Mouse (Mus musculus) neural tube, embryonic 15.5 days (tissue): ENCODE data around the gene Bri3bp. TPM values are rescaled to one million over a fixed set of nuclear protein-coding genes. Genes with fewer than 3 reads are reported as not detected.

Experiments used
- ATAC-seq: fragments of 200-750 bp; cut with Nextera tagmentation; 2 replicates; pipeline ENCODE4 v1.8.0; 2017; ENCODE audit warnings: mild to moderate bottlenecking, moderate TSS enrichment, moderate library complexity; ENCODE audit not compliant: low FRiP score
- H3K27ac ChIP-seq: fragments of 300-500 bp; sonication (generic); replicated peaks from 2 replicates; pipeline ENCODE4 v1.5.1; 2015; ENCODE audit warnings: mild to moderate bottlenecking, inconsistent platforms
- H3K27me3 ChIP-seq: fragments of 300-500 bp; sonication (generic); replicated peaks from 2 replicates; pipeline ENCODE4 v1.6.1; 2015; ENCODE audit warnings: inconsistent platforms
- H3K36me3 ChIP-seq: fragments of 300-500 bp; sonication (generic); 2 replicates; pipeline ENCODE4 v1.6.1; 2015; ENCODE audit warnings: inconsistent platforms
- H3K4me1 ChIP-seq: fragments of 300-500 bp; sonication (generic); 2 replicates; pipeline ENCODE4 v1.6.1; 2015; ENCODE audit warnings: inconsistent platforms
- H3K4me2 ChIP-seq: fragments of 300-500 bp; sonication (generic); 2 replicates; pipeline ENCODE4 v1.6.1; 2015; ENCODE audit warnings: inconsistent platforms, mild to moderate bottlenecking, moderate library complexity
- H3K4me3 ChIP-seq: fragments of 300-500 bp; sonication (generic); replicated peaks from 2 replicates; pipeline ENCODE4 v1.5.1; 2015; ENCODE audit warnings: mild to moderate bottlenecking, inconsistent platforms
- H3K9ac ChIP-seq: fragments of 300-500 bp; sonication (generic); replicated peaks from 2 replicates; pipeline ENCODE4 v1.6.1; 2015; ENCODE audit warnings: mild to moderate bottlenecking, inconsistent platforms
- H3K9me3 ChIP-seq: fragments of 300-500 bp; sonication (generic); replicated peaks from 2 replicates; pipeline ENCODE4 v1.6.1; 2016; ENCODE audit warnings: inconsistent platforms
- WGBS: fragments of 180-500 bp; shearing (Covaris S2); methylation state at CpG from one replicate; pipeline ENCODE4 v1.1.7; 2015; ENCODE audit warnings: mixed read lengths; 5-methylcytosine and 5-hydroxymethylcytosine counted together
- polyA plus RNA-seq: library from polyadenylated mRNA; unstranded; fragments of >200 nt; fragmentation: Nextera tagmentation; extraction: Ambion mirVana; gene quantifications from 2 replicates; pipeline ENCODE4 v1.2.1, GENCODE M21; 2015

Bri3bp gene
- polyA plus RNA-seq, 1 experiment from 2014 or later = 37.3 TPM

GRCm38 (mm10) chr5:125476799-125477198, 35.4 kb downstream of the Bri3bp start:
- ATAC-seq = no peak
- Histone ChIP-seq H3K36me3 (0 out of 2 replicates have a peak, but pooled peaks cover 6% of the 10 kb centered on the region), H3K4me2 (peak overlapping the region; percentile 89), H3K4me3 (peak overlapping the region; percentile 95), H3K9ac (peak overlapping the region; percentile 91), H3K27me3 (no peaks in the 10 kb centered on the region), H3K9me3 (no peaks in the 10 kb centered on the region), H3K4me1 (peaks cover 51% of the 10 kb centered on the region), H3K27ac (0 out of 2 replicates have a peak overlapping the region, but pooled peaks have one; percentile 89)
- 67% methylated on average over 7 of the region's 7 CpGs for WGBS

GRCm38 (mm10) chr5:125477533-125477932, 36.2 kb downstream of the Bri3bp start:
- WGBS = 64% methylated on average over 7 of the region's 7 CpGs
- ATAC-seq = no peak
- Histone ChIP-seq H3K9ac (peak overlapping the region; percentile 91; the same call in 1 of the 2 replicates), H3K9me3 (no peaks in the 10 kb centered on the region), H3K27ac (no peak overlapping the region), H3K36me3 (peaks cover 7% of the 10 kb centered on the region), H3K4me1 (peaks cover 51% of the 10 kb centered on the region), H3K4me2 (peak overlapping the region; percentile 89), H3K4me3 (peak overlapping the region; percentile 95), H3K27me3 (no peaks in the 10 kb centered on the region)

- peaks cover 51% of the 10 kb centered on the region for H3K4me1 ChIP-seq
- H3K36me3 ChIP-seq = peaks cover 12% of the 10 kb centered on the region
- no peaks in the 10 kb centered on the region for H3K9me3 ChIP-seq
- H3K27me3 ChIP-seq = no peaks in the 10 kb centered on the region
- H3K4me3 ChIP-seq = peak overlapping the region; percentile 95; the same call in 1 of the 2 replicates
- no peak overlapping the region for H3K27ac ChIP-seq
- WGBS = 83% methylated on average over 7 of the region's 7 CpGs
- H3K9ac ChIP-seq = no peak overlapping the region
- no peak for ATAC-seq
- peak overlapping the region; percentile 89 for H3K4me2 ChIP-seq
These were observed 36.7 kb downstream of the Bri3bp start for GRCm38 (mm10) chr5:125478037-125478436.

GRCm38 (mm10) chr5:125479376-125479775, 38.0 kb downstream of the Bri3bp start:
- 91% methylated on average over 3 of the region's 3 CpGs for WGBS
- peaks cover 51% of the 10 kb centered on the region for H3K4me1 ChIP-seq
- H3K4me3 ChIP-seq = no peak overlapping the region
- peaks cover 19% of the 10 kb centered on the region for H3K36me3 ChIP-seq
- H3K9me3 ChIP-seq = no peaks in the 10 kb centered on the region
- H3K9ac ChIP-seq = no peak overlapping the region
- no peaks in the 10 kb centered on the region for H3K27me3 ChIP-seq
- no peak for ATAC-seq
- no peak overlapping the region for H3K4me2 ChIP-seq
- no peak overlapping the region for H3K27ac ChIP-seq

GRCm38 (mm10) chr5:125480434-125481231, 39.3 kb downstream of the Bri3bp start:
- no peak for ATAC-seq
- Histone ChIP-seq H3K27ac (no peak overlapping the region), H3K9me3 (no peaks in the 10 kb centered on the region), H3K36me3 (peaks cover 31% of the 10 kb centered on the region), H3K27me3 (no peaks in the 10 kb centered on the region), H3K9ac (no peak overlapping the region), H3K4me1 (peaks cover 45% of the 10 kb centered on the region), H3K4me2 (no peak overlapping the region), H3K4me3 (no peak overlapping the region)
- 81% methylated on average over 11 of the region's 11 CpGs for WGBS

GRCm38 (mm10) chr5:125482474-125482873, 41.1 kb downstream of the Bri3bp start:
- no peaks in the 10 kb centered on the region for H3K9me3 ChIP-seq
- no peak for ATAC-seq
- no peak overlapping the region for H3K4me3 ChIP-seq
- H3K4me1 ChIP-seq = peaks cover 35% of the 10 kb centered on the region
- H3K4me2 ChIP-seq = no peak overlapping the region
- no peak overlapping the region for H3K27ac ChIP-seq
- H3K27me3 ChIP-seq = no peaks in the 10 kb centered on the region
- H3K9ac ChIP-seq = no peak overlapping the region
- H3K36me3 ChIP-seq = peaks cover 42% of the 10 kb centered on the region
- WGBS = 94% methylated on average over 7 of the region's 7 CpGs

- 84% methylated on average over 6 of the region's 6 CpGs for WGBS
- H3K4me2 ChIP-seq = no peak overlapping the region
- ATAC-seq = no peak
These were observed 42.6 kb downstream of the Bri3bp start for GRCm38 (mm10) chr5:125483712-125484611.

GRCm38 (mm10) chr5:125485031-125485778, 43.8 kb downstream of the Bri3bp start:
- H3K27me3 ChIP-seq = no peaks in the 10 kb centered on the region
- 0 out of 2 replicates have a peak, but pooled peaks cover 16% of the 10 kb centered on the region for H3K4me1 ChIP-seq
- H3K36me3 ChIP-seq = peaks cover 52% of the 10 kb centered on the region
- 94% methylated on average over 4 of the region's 4 CpGs for WGBS
- H3K4me3 ChIP-seq = no peak overlapping the region
- no peak overlapping the region for H3K4me2 ChIP-seq
- H3K27ac ChIP-seq = no peak overlapping the region
- no peaks in the 10 kb centered on the region for H3K9me3 ChIP-seq
- no peak overlapping the region for H3K9ac ChIP-seq
- no peak for ATAC-seq

More at GRCm38 (mm10) chr5:125483712-125484611, 42.6 kb downstream of the Bri3bp start:
- Histone ChIP-seq H3K27me3 (no peaks in the 10 kb centered on the region), H3K27ac (no peak overlapping the region), H3K4me1 (peaks cover 26% of the 10 kb centered on the region), H3K9ac (no peak overlapping the region), H3K9me3 (no peaks in the 10 kb centered on the region), H3K4me3 (no peak overlapping the region), H3K36me3 (peaks cover 50% of the 10 kb centered on the region)

- peaks cover 60% of the 10 kb centered on the region for H3K36me3 ChIP-seq
- 100% methylated on average over 1 of the region's 1 CpGs for WGBS
- no peak overlapping the region for H3K4me3 ChIP-seq
- no peak overlapping the region for H3K4me2 ChIP-seq
- ATAC-seq = no peak
- H3K27ac ChIP-seq = no peak overlapping the region
- H3K27me3 ChIP-seq = no peaks in the 10 kb centered on the region
- H3K9ac ChIP-seq = no peak overlapping the region
- no peaks in the 10 kb centered on the region for H3K9me3 ChIP-seq
- 0 out of 2 replicates have a peak, but pooled peaks cover 11% of the 10 kb centered on the region for H3K4me1 ChIP-seq
These were observed 44.7 kb downstream of the Bri3bp start for GRCm38 (mm10) chr5:125486088-125486487.

- Histone ChIP-seq H3K9me3 (no peaks in the 10 kb centered on the region), H3K9ac (no peak overlapping the region), H3K27ac (0 out of 2 replicates have a peak overlapping the region, but pooled peaks have one; percentile 33), H3K4me3 (no peak overlapping the region), H3K4me1 (0 out of 2 replicates have a peak, but pooled peaks cover 11% of the 10 kb centered on the region), H3K36me3 (peaks cover 71% of the 10 kb centered on the region), H3K4me2 (no peak overlapping the region), H3K27me3 (no peaks in the 10 kb centered on the region)
- 50% methylated on average over 11 of the region's 11 CpGs for WGBS
- ATAC-seq = no peak; the same call in 1 of the 2 replicates
These were observed 46.2 kb downstream of the Bri3bp start for GRCm38 (mm10) chr5:125487375-125488115.
